Mouse (Mus musculus) cerebellum, adult 2 months (tissue): ENCODE measurements around the gene Fam228a. TPM values are rescaled to one million over a fixed set of nuclear protein-coding genes. Genes with fewer than 3 reads are reported as not detected.

Source experiments
- DNase-seq, 2 experiments: peaks; one replicate each; pipeline ENCODE4 v3.0.0; 2021
- H3K27ac ChIP-seq: fragments of 200-500 bp; 2 replicates; pipeline ENCODE4 v1.5.1; 2012; ENCODE audit warnings: low read length, control low read depth, inconsistent platforms; ENCODE audit not compliant: insufficient read depth
- H3K27me3 ChIP-seq: fragments of 200-500 bp; 2 replicates; pipeline ENCODE4 v1.6.1; 2012; ENCODE audit warnings: inconsistent platforms, mild to moderate bottlenecking, low read length, moderate library complexity; ENCODE audit not compliant: control insufficient read depth, insufficient read depth
- H3K4me1 ChIP-seq: fragments of 200-500 bp; 2 replicates; pipeline ENCODE4 v1.6.1; 2011; ENCODE audit warnings: low read length; ENCODE audit not compliant: control insufficient read depth, insufficient read depth
- H3K4me3 ChIP-seq: fragments of 200-500 bp; replicated peaks from 2 replicates; pipeline ENCODE3; 2011; ENCODE audit warnings: mild to moderate bottlenecking, low read depth, low read length, control low read depth; ENCODE audit not compliant: insufficient read depth
- CTCF ChIP-seq: fragments of 200-500 bp; IDR thresholded peaks from 2 replicates; pipeline ENCODE4 v1.5.1; 2011; ENCODE audit warnings: low read depth, mild to moderate bottlenecking, control low read depth, low read length, moderate library complexity, borderline replicate concordance; ENCODE audit not compliant: insufficient read depth
- POLR2A ChIP-seq: fragments of 200-500 bp; IDR thresholded peaks from 2 replicates; pipeline ENCODE4 v1.6.1; 2011; ENCODE audit warnings: low read length, control low read depth, borderline replicate concordance; ENCODE audit not compliant: insufficient read depth
- WGBS: fragments of 180-500 bp; shearing (Covaris S2); methylation state at CpG from one replicate; pipeline ENCODE4 v1.1.7; 2018; 5-methylcytosine and 5-hydroxymethylcytosine counted together
- polyA plus RNA-seq: library from polyadenylated mRNA; depleted of rRNA; stranded (reverse); fragments of >200 nt; gene quantifications from 2 replicates; pipeline ENCODE4 v1.2.3, GENCODE M21; 2012; rRNA removed

The Fam228a gene
- polyA plus RNA-seq, 1 experiment = 2.1 TPM

- no peaks in the 10 kb centered on the region for H3K4me1 ChIP-seq
- DNase-seq = no peak
- 70% methylated on average over 3 of the region's 3 CpGs for WGBS
- H3K27me3 ChIP-seq = no peaks in the 10 kb centered on the region
- H3K27ac ChIP-seq = no peak overlapping the region; the same call in 1 of the 2 replicates
- no peak for TF ChIP-seq CTCF
- TF ChIP-seq POLR2A = no peak
- H3K4me3 ChIP-seq = no peak overlapping the region
These were observed 47.0 kb downstream of the Fam228a start for GRCm38 (mm10) chr12:4691193-4691592.

- WGBS = 16% methylated on average over 14 of the region's 14 CpGs
- H3K27me3 ChIP-seq = no peaks in the 10 kb centered on the region
- no peak overlapping the region for H3K4me3 ChIP-seq
- no peak overlapping the region for H3K27ac ChIP-seq
- TF ChIP-seq CTCF = no peak
- TF ChIP-seq POLR2A = no peak
- no peak for DNase-seq
- no peaks in the 10 kb centered on the region for H3K4me1 ChIP-seq
These were observed 48.9 kb downstream of the Fam228a start for GRCm38 (mm10) chr12:4689341-4689740.

GRCm38 (mm10) chr12:4688386-4688785 lies 49.8 kb downstream of the Fam228a start:
- H3K27me3 ChIP-seq = no peaks in the 10 kb centered on the region
- 40% methylated on average over 2 of the region's 2 CpGs for WGBS
- no peak for DNase-seq
- H3K27ac ChIP-seq = no peak overlapping the region
- no peaks in the 10 kb centered on the region for H3K4me1 ChIP-seq
- H3K4me3 ChIP-seq = no peak overlapping the region
- TF ChIP-seq POLR2A (no peak), CTCF (no peak)

GRCm38 (mm10) chr12:4685441-4685840 lies 52.8 kb downstream of the Fam228a start:
- Histone ChIP-seq H3K4me1 (no peaks in the 10 kb centered on the region), H3K27ac (no peak overlapping the region), H3K4me3 (no peak overlapping the region), H3K27me3 (no peaks in the 10 kb centered on the region)
- 85% methylated on average over 4 of the region's 4 CpGs for WGBS
- DNase-seq = peak in 1 of 2 experiments; percentile 21
- TF ChIP-seq POLR2A (no peak), CTCF (no peak)

- H3K4me3 ChIP-seq = no peak overlapping the region
- no peaks in the 10 kb centered on the region for H3K4me1 ChIP-seq
- no peaks in the 10 kb centered on the region for H3K27me3 ChIP-seq
- TF ChIP-seq CTCF = no peak
- no peak for DNase-seq
- WGBS = 33% methylated on average over 4 of the region's 4 CpGs
- H3K27ac ChIP-seq = peak overlapping the region; percentile 56; the same call in 1 of the 2 replicates
These were observed 58.3 kb downstream of the Fam228a start for GRCm38 (mm10) chr12:4679971-4680370.

- DNase-seq = no peak
- no peak for TF ChIP-seq CTCF
- TF ChIP-seq POLR2A = no peak
- Histone ChIP-seq H3K27me3 (no peaks in the 10 kb centered on the region), H3K4me1 (no peaks in the 10 kb centered on the region), H3K4me3 (no peak overlapping the region), H3K27ac (no peak overlapping the region)
- WGBS = 45% methylated on average over 1 of the region's 1 CpGs
These were observed 61.9 kb downstream of the Fam228a start for GRCm38 (mm10) chr12:4676336-4676735.

- Histone ChIP-seq H3K27me3 (no peaks in the 10 kb centered on the region), H3K27ac (no peak overlapping the region), H3K4me3 (no peak overlapping the region), H3K4me1 (no peaks in the 10 kb centered on the region)
- no peak for DNase-seq
- 32% methylated on average over 5 of the region's 5 CpGs for WGBS
- TF ChIP-seq POLR2A (no peak), CTCF (no peak)
These were observed 72.6 kb downstream of the Fam228a start for GRCm38 (mm10) chr12:4665675-4666037.

- TF ChIP-seq POLR2A (no peak), CTCF (no peak)
- no peaks in the 10 kb centered on the region for H3K27me3 ChIP-seq
- 71% methylated on average over 7 of the region's 7 CpGs for WGBS
- no peak overlapping the region for H3K4me3 ChIP-seq
- peak overlapping the region; percentile 43; the same call in 1 of the 2 replicates for H3K27ac ChIP-seq
- peak in 1 of 2 experiments; percentile 10 for DNase-seq
- no peaks in the 10 kb centered on the region for H3K4me1 ChIP-seq
These were observed 73.1 kb downstream of the Fam228a start for GRCm38 (mm10) chr12:4664929-4665674.

Other genes with a start within 250 kb of the Fam228a start
- gene Itsn2, start 145.8 kb downstream of the Fam228a start, polyA plus RNA-seq = 26.5 and 27.5 TPM in 2 replicates
- not detected in 2 replicates for gene Gm3625, start 145.5 kb downstream of the Fam228a start, polyA plus RNA-seq
- gene Pfn4, start 30.6 kb upstream of the Fam228a start, polyA plus RNA-seq = 8.9 and 11.0 TPM in 2 replicates
- gene Fam228b, start 30.8 kb upstream of the Fam228a start, polyA plus RNA-seq = 6.9 and 11.4 TPM in 2 replicates
- 132 and 137 TPM in 2 replicates for gene Sf3b6, start 79.1 kb upstream of the Fam228a start, polyA plus RNA-seq
- gene Fkbp1b, start 103.2 kb upstream of the Fam228a start, polyA plus RNA-seq = 56.1 and 66.9 TPM in 2 replicates
- gene Wdcp, start 104.9 kb upstream of the Fam228a start, polyA plus RNA-seq = 14.9 and 15.2 TPM in 2 replicates
- 3.0 TPM in 2 replicates for gene Mfsd2b, start 135.9 kb upstream of the Fam228a start, polyA plus RNA-seq
- 32.6 and 36.6 TPM in 2 replicates for gene Ubxn2a, start 169.3 kb upstream of the Fam228a start, polyA plus RNA-seq
- 14.0 and 16.4 TPM in 2 replicates for gene Atad2b, start 178.9 kb upstream of the Fam228a start, polyA plus RNA-seq